Mouse (Mus musculus): ENCODE measurements around the gene Meioc. TPM values are rescaled to one million over a fixed set of nuclear protein-coding genes. Genes with fewer than 3 reads are reported as not detected.

Meioc gene
- polyA plus RNA-seq, 1 experiment from 2014 or later: 1.3 TPM

Small RNAs within 50 kb of the gene (microRNA-seq; reads per million reads assigned to microRNA genes)
- gene Gm22920: not detected

Other genes starting within 250 kb of the Meioc start
- gene Grn, start 233.4 kb upstream of the Meioc start, polyA plus RNA-seq (2014; fragmentation: Nextera tagmentation; extraction: Ambion mirVana): 115 and 116 TPM in 2 replicates
- 4.5 and 4.7 TPM in 2 replicates for gene Fam171a2, start 216.0 kb upstream of the Meioc start, polyA plus RNA-seq (2014; fragmentation: Nextera tagmentation; extraction: Ambion mirVana)
- gene Itga2b, start 193.6 kb upstream of the Meioc start, polyA plus RNA-seq (2014; fragmentation: Nextera tagmentation; extraction: Ambion mirVana): 4.9 and 6.4 TPM in 2 replicates
- gene Gpatch8, start 107.3 kb upstream of the Meioc start, polyA plus RNA-seq (2014; fragmentation: Nextera tagmentation; extraction: Ambion mirVana): 40.1 and 49.6 TPM in 2 replicates
- gene Gm11627, start 84.3 kb upstream of the Meioc start, polyA plus RNA-seq (2014; fragmentation: Nextera tagmentation; extraction: Ambion mirVana): 13.5 and 15.7 TPM in 2 replicates
- 20.4 and 21.9 TPM in 2 replicates for gene Fzd2, start 59.3 kb upstream of the Meioc start, polyA plus RNA-seq (2014; fragmentation: Nextera tagmentation; extraction: Ambion mirVana)
- gene Ccdc43, start 34.1 kb downstream of the Meioc start, polyA plus RNA-seq (2014; fragmentation: Nextera tagmentation; extraction: Ambion mirVana): 43.5 and 43.6 TPM in 2 replicates
- 4.9 and 5.8 TPM in 2 replicates for gene Adam11, start 97.7 kb downstream of the Meioc start, polyA plus RNA-seq (2014; fragmentation: Nextera tagmentation; extraction: Ambion mirVana)
- gene Gjc1, start 156.0 kb downstream of the Meioc start, polyA plus RNA-seq (2014; fragmentation: Nextera tagmentation; extraction: Ambion mirVana): 47.7 and 57.7 TPM in 2 replicates
- not detected in 2 replicates for gene Higd1b, start 172.1 kb downstream of the Meioc start, polyA plus RNA-seq (2014; fragmentation: Nextera tagmentation; extraction: Ambion mirVana)
- gene Eftud2, start 217.3 kb downstream of the Meioc start, polyA plus RNA-seq (2014; fragmentation: Nextera tagmentation; extraction: Ambion mirVana): 180 and 184 TPM in 2 replicates
- 0.81 and 1.2 TPM in 2 replicates for gene Ccdc103, start 217.5 kb downstream of the Meioc start, polyA plus RNA-seq (2014; fragmentation: Nextera tagmentation; extraction: Ambion mirVana)
- gene Fam187a, start 221.5 kb downstream of the Meioc start, polyA plus RNA-seq (2014; fragmentation: Nextera tagmentation; extraction: Ambion mirVana): not detected in 2 replicates
- gene Gfap, start 237.2 kb downstream of the Meioc start, polyA plus RNA-seq (2014; fragmentation: Nextera tagmentation; extraction: Ambion mirVana): 0.28 and 0.58 TPM in 2 replicates

Data from intestine, embryonic 14.5 days (tissue).